Mouse (Mus musculus) forebrain, postnatal 0 days (tissue): ENCODE results near the gene Fxn. TPM values are rescaled to one million over a fixed set of nuclear protein-coding genes. Genes with fewer than 3 reads are reported as not detected.
A peak's percentile ranks its signal among the peaks of the same experiment; 100 is the strongest.

Source experiments
- ATAC-seq: fragments of 200-750 bp; cut with Nextera tagmentation; 2 replicates; pipeline ENCODE4 v1.8.0; 2017; ENCODE audit warnings: mild to moderate bottlenecking, moderate library complexity
- DNase-seq: peaks from one replicate; pipeline ENCODE4 v3.0.0-alpha.2; 2015
- H3K27ac ChIP-seq: fragments of 300-500 bp; sonication (generic); 2 replicates; pipeline ENCODE4 v1.5.1; 2014; ENCODE audit warnings: low read depth, mild to moderate bottlenecking, antibody characterized with exemption, low read length, moderate library complexity, mixed read lengths
- H3K27me3 ChIP-seq: fragments of 300-500 bp; sonication (generic); 2 replicates; pipeline ENCODE4 v1.6.1; 2014; ENCODE audit warnings: mild to moderate bottlenecking, low read length, mixed read lengths; ENCODE audit not compliant: insufficient read depth
- H3K36me3 ChIP-seq: fragments of 300-500 bp; sonication (generic); 2 replicates; pipeline ENCODE4 v1.6.1; 2014; ENCODE audit warnings: mild to moderate bottlenecking, moderate library complexity; ENCODE audit not compliant: insufficient read depth
- H3K4me1 ChIP-seq: fragments of 300-500 bp; sonication (generic); 2 replicates; pipeline ENCODE4 v1.6.1; 2014; ENCODE audit warnings: antibody characterized with exemption; ENCODE audit not compliant: insufficient read depth
- H3K4me2 ChIP-seq: fragments of 300-500 bp; sonication (generic); 2 replicates; pipeline ENCODE4 v1.6.1; 2014; ENCODE audit warnings: low read depth, mild to moderate bottlenecking, moderate library complexity
- H3K4me3 ChIP-seq: fragments of 300-500 bp; sonication (generic); 2 replicates; pipeline ENCODE4 v1.5.1; 2014; ENCODE audit warnings: low read depth, low read length, mixed read lengths
- H3K9ac ChIP-seq: fragments of 300-500 bp; sonication (generic); 2 replicates; pipeline ENCODE4 v1.6.1; 2014; ENCODE audit warnings: mild to moderate bottlenecking
- H3K9me3 ChIP-seq: fragments of 300-500 bp; sonication (generic); 2 replicates; pipeline ENCODE4 v1.6.1; 2016; ENCODE audit warnings: low read length
- CTCF ChIP-seq: sonication (generic); IDR thresholded peaks from 2 replicates; pipeline ENCODE4 v1.5.1; 2016; ENCODE audit warnings: antibody characterized with exemption, control low read depth, low read depth
- WGBS: fragments of 180-500 bp; shearing (Covaris S2); extraction: QIAGEN DNeasy Blood & Tissue Kit; methylation state at CpG from one replicate; pipeline ENCODE4 v1.1.7; 2014; 5-methylcytosine and 5-hydroxymethylcytosine counted together
- polyA plus RNA-seq: library from polyadenylated mRNA; unstranded; fragments of >200 nt; fragmentation: Nextera tagmentation; extraction: Ambion mirVana; gene quantifications from 2 replicates; pipeline ENCODE4 v1.2.1, GENCODE M21; 2015
- total RNA-seq: library from RNA; depleted of rRNA; stranded (reverse); fragments of >200 nt; gene quantifications from 2 replicates; pipeline ENCODE4 v1.2.3, GENCODE M21; 2014; rRNA removed

Fxn gene
- total RNA-seq (15.0 and 26.0 TPM in 2 replicates), polyA plus RNA-seq (33.3 and 33.4 TPM in 2 replicates)

DNA sequence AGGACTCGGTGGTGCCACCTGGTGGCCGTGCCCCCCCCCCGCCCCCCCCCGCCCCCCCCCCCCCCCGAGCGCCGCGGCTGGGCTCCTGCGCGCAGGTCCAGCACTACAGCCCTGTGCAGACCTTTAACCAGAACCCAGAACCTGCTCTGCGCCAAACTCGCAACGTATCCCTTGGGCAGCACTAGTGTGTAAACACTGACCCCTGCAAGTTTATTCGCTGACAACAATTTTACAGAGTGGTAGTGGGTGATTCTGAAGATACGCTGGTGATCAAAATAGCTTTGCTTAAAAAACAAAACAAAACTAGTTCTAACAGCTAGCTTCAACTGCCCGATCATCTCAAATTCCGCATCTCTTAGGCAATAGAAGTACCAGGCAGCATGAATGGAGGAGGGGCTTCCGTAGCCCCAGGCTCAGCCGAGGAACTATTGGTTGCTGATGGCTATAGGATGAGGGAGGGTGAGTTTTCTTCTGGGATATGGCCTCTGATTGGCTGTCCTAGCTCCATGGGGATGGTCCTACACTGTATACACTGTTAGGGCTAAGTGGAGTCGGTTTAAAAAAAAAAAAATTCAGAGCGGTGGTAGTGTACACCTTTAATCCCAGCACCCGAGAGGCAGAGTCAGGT lies at the start of gene Fxn:
Gene Fxn, minus strand, starts transcription at position 5 of the 628 bp plus-strand sequence.
- no peak for TF ChIP-seq CTCF
- H3K27ac ChIP-seq, result peak within 1 kb of the TSS; percentile 80
- H3K36me3 ChIP-seq, result no peaks in the 10 kb centered on the region

GRCm38 (mm10) chr19:24327921-24328320 lies 47.5 kb upstream of the Fxn start:
- Histone ChIP-seq H3K4me3 (no peak overlapping the region), H3K27ac (no peak overlapping the region), H3K27me3 (no peaks in the 10 kb centered on the region), H3K4me1 (no peaks in the 10 kb centered on the region), H3K9me3 (no peaks in the 10 kb centered on the region), H3K36me3 (no peaks in the 10 kb centered on the region), H3K9ac (no peak overlapping the region), H3K4me2 (no peak overlapping the region)
- WGBS, result 74% methylated on average over 2 of the region's 2 CpGs
- ATAC-seq, result no peak
- DNase-seq, result no peak
- no peak for TF ChIP-seq CTCF

More for the DNA sequence above, at the start of gene Fxn:
- ATAC-seq (peak; percentile 90), DNase-seq (peak; percentile 82)
- peak within 1 kb of the TSS; percentile 87 for H3K4me2 ChIP-seq
- H3K27me3 ChIP-seq, result no peaks in the 10 kb centered on the region
- peak within 1 kb of the TSS; percentile 65 for H3K4me3 ChIP-seq
- WGBS, result under 1% methylated on average over 16 of the region's 22 CpGs
- H3K9ac ChIP-seq, result peak within 1 kb of the TSS; percentile 75
- no peaks in the 10 kb centered on the region for H3K4me1 ChIP-seq
- H3K9me3 ChIP-seq, result no peaks in the 10 kb centered on the region

DNA sequence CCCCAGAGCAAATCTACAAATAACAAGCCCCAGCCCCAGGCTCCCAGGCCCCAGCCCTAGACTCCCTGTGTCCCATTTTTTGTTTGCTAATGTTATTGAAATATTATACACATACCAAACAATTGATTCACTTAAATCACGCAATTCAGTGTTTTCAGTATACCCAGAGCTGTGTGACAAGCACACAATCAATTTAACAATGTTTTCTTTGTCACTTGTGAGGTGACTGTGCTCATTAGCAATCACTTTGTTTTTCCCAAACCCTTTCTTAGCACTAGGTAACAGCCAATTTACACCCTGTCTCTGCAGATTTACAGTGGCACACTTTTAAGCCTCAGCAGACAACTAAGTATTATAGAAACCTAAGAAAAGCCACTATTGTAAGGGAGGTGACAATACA lies 46.6 kb upstream of the Fxn start:
- ATAC-seq (peak; percentile 25), DNase-seq (no peak)
- no peak for TF ChIP-seq CTCF
- H3K9me3 ChIP-seq, result no peaks in the 10 kb centered on the region
- H3K36me3 ChIP-seq, result no peaks in the 10 kb centered on the region
- no peaks in the 10 kb centered on the region for H3K4me1 ChIP-seq
- H3K4me3 ChIP-seq, result no peak overlapping the region
- no peak overlapping the region for H3K4me2 ChIP-seq
- H3K27ac ChIP-seq, result no peak overlapping the region
- WGBS, result 14% methylated on average over 1 of the region's 1 CpGs
- H3K9ac ChIP-seq, result no peak overlapping the region
- H3K27me3 ChIP-seq, result no peaks in the 10 kb centered on the region

GRCm38 (mm10) chr19:24325692-24326091 lies 45.3 kb upstream of the Fxn start:
- Histone ChIP-seq H3K9me3 (no peaks in the 10 kb centered on the region), H3K4me1 (no peaks in the 10 kb centered on the region), H3K4me3 (no peak overlapping the region), H3K27ac (no peak overlapping the region), H3K9ac (no peak overlapping the region), H3K36me3 (no peaks in the 10 kb centered on the region), H3K4me2 (no peak overlapping the region), H3K27me3 (no peaks in the 10 kb centered on the region)
- 67% methylated on average over 6 of the region's 6 CpGs for WGBS
- peak; percentile 56; the same call in 1 of the 2 replicates for ATAC-seq
- DNase-seq, result no peak
- TF ChIP-seq CTCF, result no peak

- Histone ChIP-seq H3K4me2 (no peak overlapping the region), H3K9ac (no peak overlapping the region), H3K27me3 (no peaks in the 10 kb centered on the region), H3K27ac (no peak overlapping the region), H3K9me3 (no peaks in the 10 kb centered on the region), H3K36me3 (no peaks in the 10 kb centered on the region), H3K4me3 (no peak overlapping the region), H3K4me1 (no peaks in the 10 kb centered on the region)
- WGBS, result 39% methylated on average over 10 of the region's 10 CpGs
- ATAC-seq, result no peak
- DNase-seq, result no peak
- TF ChIP-seq CTCF, result no peak
Observed at GRCm38 (mm10) chr19:24323841-24324613, 43.6 kb upstream of the Fxn start.

GRCm38 (mm10) chr19:24321900-24322311 lies 41.5 kb upstream of the Fxn start:
- Histone ChIP-seq H3K36me3 (no peaks in the 10 kb centered on the region), H3K27ac (no peak overlapping the region), H3K9me3 (no peaks in the 10 kb centered on the region), H3K27me3 (no peaks in the 10 kb centered on the region), H3K4me2 (no peak overlapping the region), H3K4me1 (peaks cover 10% of the 10 kb centered on the region), H3K4me3 (no peak overlapping the region), H3K9ac (no peak overlapping the region)
- no peak for DNase-seq
- no peak for TF ChIP-seq CTCF
- ATAC-seq, result no peak
- WGBS, result 93% methylated on average over 8 of the region's 8 CpGs
